Mouse (Mus musculus): ENCODE results near the gene Gdf9.

GRCm38 (mm10) chr11:53403638-53404037, 27.2 kb upstream of the Gdf9 start:
- TF ChIP-seq POLR2A (IDR thresholded peaks at IDR 0.05; ENCODE audit: extremely low read depth, insufficient read depth, low read length) (no peak), CTCF (IDR thresholded peaks at IDR 0.05; ENCODE audit: extremely low read depth, insufficient read depth, low read length) (no peak)
